Mouse (Mus musculus) spleen, postnatal 0 days (tissue): ENCODE data around the gene Efcab12. TPM values are rescaled to one million over a fixed set of nuclear protein-coding genes. Genes with fewer than 3 reads are reported as not detected.

Source experiments
- polyA plus RNA-seq: library from polyadenylated mRNA; unstranded; fragments of >200 nt; fragmentation: Nextera tagmentation; extraction: Ambion mirVana; gene quantifications from 2 replicates; pipeline ENCODE4 v1.2.1, GENCODE M21; 2015

Efcab12 gene
- polyA plus RNA-seq = 0.13 and 0.18 TPM in 2 replicates

DNA sequence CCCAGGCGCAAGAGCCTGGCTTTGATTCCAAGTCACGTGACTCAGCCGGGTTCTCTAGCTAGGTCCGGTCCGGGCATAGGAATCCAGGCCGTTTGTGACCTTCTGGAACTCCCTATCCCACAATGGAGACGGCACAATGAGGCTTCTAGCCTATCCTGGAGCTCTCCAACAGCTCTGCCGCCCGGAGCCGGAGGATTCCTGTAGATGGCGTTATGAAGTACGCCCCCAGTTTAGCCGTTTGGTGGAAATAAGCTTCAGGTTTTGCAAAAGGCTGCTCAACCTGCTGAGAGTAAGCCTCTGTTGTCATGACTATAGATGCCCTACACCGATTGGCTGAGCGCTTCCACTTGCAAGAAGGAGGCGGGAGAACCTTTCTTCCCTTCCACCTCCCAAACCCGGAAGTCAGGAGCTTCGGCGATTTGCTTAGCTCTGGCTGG, at the start of gene Efcab12:
Gene Efcab12 (minus strand): TSS at position 252 of the 437 bp plus-strand sequence.

DNA sequence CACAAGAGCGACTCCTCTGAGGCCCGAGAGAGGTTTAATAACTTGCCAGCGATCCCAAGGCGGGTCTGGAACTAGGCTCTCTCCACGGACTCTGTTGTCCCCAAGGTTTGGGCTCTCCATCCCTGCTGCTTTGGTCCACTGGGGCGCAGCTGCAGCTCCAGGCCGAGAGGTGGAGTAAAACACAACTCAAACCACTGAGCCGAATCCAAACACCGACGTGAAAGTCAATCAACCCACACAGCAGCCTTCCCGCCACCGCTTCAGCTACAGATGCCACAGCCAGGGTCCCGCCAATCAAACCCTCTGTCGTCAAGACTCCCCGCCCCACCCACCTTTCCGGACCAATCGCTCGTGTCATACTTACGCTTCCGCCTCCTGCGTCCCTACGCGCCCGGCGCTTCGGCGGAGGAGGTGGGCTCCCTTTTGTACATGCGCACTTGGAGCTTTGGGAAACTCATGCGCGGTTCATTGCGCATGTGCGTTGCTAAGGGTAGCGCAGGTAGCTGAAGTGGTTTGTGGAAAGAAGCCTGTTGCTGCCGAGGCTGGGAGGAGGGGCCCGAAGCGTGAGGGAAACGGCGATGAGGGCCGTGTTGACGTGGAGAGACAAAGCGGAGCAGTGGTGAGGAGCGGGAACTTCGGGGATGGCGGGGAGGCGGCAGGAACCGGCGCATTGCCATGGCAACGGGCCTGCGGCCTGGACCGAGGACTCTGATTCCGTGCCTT, 15.0 kb upstream of the Efcab12 start, which contains the start of the genes Mbd4 and Ift122:
Gene Mbd4 (minus strand): TSS at position 281 of the 723 bp plus-strand sequence.
Gene Ift122 (plus strand): TSS at position 380 of the 723 bp plus-strand sequence.

DNA sequence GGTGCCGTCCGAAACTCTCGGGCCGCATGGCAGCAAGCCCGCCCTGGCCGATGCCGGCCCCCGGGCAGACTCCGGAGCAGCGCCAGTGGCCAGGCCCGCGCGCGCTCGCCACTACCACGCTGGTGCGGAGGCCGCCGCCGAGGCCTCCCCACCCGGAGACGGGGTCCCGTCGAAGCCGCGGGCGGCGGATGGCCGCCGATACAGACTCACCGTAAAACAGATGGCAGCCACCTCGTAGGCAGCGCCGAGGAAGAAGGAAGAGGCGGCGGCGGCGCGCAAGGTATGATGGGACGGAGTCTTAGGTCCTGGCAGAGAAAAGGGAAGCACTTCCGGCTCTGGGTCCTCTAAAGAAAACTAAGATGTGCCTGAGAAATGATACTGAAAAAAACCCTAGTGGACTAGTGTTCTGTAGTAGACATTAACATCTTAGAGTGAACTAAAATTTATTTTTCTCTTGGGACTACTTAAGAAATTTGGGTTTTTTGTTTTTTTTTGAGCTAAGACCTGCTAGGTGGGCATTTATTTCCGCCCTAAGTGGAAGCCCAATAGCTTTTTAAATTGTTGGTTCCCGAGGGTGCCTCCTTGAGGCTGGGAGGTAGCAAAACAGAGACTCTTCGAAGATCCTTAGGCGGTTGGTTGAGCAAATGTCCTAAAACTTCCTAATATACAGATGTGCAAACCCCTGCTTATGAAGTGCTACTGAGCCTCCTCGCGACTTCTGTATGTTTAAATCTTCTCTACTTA, 29.6 kb downstream of the Efcab12 start, which contains the start of gene Rpl32:
Gene Rpl32 (minus strand): TSS at position 260 of the 744 bp plus-strand sequence.

DNA sequence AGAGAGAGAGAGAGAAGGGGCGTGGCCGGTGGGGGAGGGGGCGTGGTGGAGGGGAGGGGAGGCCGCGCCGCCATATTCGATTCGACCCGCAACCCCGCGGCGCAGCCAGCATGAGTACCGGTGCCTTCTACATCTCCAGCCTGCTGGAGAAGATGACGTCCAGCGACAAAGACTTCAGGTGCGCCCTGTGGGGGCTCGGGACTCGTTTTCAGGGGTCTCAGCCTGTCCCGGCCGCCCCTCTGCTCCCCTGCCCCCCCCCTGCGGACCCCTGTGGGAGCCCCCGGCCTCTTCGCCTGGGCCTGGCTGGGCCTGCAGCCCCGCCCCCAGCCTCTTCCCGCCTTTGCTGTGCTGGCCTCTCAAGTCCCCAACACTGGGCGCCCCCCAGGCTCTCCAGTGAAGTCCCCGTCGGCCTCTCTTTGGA, 63.7 kb downstream of the Efcab12 start, which contains the start of gene Cand2:
Gene Cand2 (plus strand): TSS at position 38 of the 421 bp plus-strand sequence.

DNA sequence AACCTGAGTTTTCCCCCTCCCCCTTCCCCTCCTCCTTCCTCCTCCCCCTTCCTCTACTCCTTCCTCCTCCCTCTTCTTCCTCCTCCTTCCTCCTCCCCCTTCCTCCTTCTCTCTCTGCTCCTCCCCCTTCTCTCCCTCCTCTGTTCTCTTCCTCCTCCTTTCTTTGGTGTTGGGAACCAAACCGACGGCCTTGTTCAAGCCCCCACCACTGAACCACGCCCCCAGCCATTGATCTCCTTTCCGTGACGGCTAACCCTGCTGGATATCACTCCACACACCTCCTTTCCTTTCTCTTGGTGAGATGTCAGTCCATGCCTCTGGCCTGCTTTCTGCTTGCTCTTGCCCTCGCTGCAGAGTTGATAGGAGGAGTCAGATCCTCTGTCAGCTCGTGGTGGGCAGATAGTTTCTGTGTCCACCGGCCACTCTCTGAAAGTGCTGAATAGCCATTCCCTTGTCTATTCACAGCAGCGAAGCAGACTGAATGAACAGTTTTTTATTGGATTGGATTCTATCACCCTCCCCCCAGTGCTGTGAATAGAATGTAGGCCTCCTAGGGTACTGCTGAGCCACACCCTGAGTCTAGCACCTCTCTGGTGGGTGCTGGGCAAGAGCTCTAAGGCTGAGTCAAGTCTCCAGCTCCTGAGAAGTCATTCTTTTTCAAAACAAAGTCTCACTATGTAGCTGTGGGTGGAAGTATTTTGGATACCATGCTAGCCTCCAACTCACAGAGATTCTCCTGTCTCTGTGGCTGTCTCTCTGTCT, 76.0 kb downstream of the Efcab12 start, which contains the start of gene Tmem40:
Gene Tmem40 (minus strand): TSS at position 416 of the 762 bp plus-strand sequence.

Other genes starting within 250 kb of the Efcab12 start
- 0.05 TPM in 1 of 2 replicates, not detected in the other for gene Mkrn2os, start 245.8 kb downstream of the Efcab12 start, polyA plus RNA-seq
- gene Mkrn2, start 236.5 kb downstream of the Efcab12 start, polyA plus RNA-seq = 12.3 and 13.0 TPM in 2 replicates
- 48.9 and 50.0 TPM in 2 replicates for gene Raf1, start 161.8 kb downstream of the Efcab12 start, polyA plus RNA-seq
- 32.7 and 35.0 TPM in 2 replicates for gene Tmem40, start 76.0 kb downstream of the Efcab12 start, polyA plus RNA-seq
- gene Cand2, start 63.9 kb downstream of the Efcab12 start, polyA plus RNA-seq = 2.1 and 2.8 TPM in 2 replicates
- gene Rpl32, start 29.7 kb downstream of the Efcab12 start, polyA plus RNA-seq = 2,197 and 2,236 TPM in 2 replicates
- gene Mbd4, start 15.0 kb upstream of the Efcab12 start, polyA plus RNA-seq = 12.2 and 14.4 TPM in 2 replicates
- 3.8 and 4.0 TPM in 2 replicates for gene Ift122, start 15.1 kb upstream of the Efcab12 start, polyA plus RNA-seq
- gene Rho, start 93.3 kb upstream of the Efcab12 start, polyA plus RNA-seq = 0.08 and 0.13 TPM in 2 replicates
- gene H1foo, start 106.5 kb upstream of the Efcab12 start, polyA plus RNA-seq = not detected in 2 replicates
- gene Plxnd1, start 156.6 kb upstream of the Efcab12 start, polyA plus RNA-seq = 14.8 and 18.5 TPM in 2 replicates